Mouse (Mus musculus): ENCODE measurements at regions not wholly inside any gene's neighbourhood (a gene's known extent, or its start where the extent isn't known, plus 50 kb on each side); places are given as distances from the start of the nearest gene placed in this dataset.
A peak's percentile ranks its signal among the peaks of the same experiment; 100 is the strongest.

DNA sequence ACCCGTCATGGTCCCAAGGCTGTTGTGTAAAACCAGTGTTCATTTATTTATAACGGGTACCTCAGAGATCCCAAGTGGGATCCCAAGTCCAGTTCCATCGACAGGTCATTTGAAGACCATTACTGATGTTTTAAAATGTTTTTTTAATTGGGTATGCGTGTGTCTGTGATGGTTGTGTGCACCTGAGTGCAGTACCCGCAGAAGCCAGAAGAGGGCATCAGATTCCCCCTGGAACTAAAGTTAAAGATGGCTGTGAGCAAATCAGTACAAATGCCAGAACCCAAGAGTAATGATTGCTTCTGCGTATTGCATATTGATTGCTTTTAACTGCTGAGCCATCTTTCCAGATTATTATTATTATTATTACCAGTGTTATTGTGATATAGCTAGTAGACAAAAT is 169.7 kb upstream of the Srrm4 start:
- DNase-seq = no peak

DNA sequence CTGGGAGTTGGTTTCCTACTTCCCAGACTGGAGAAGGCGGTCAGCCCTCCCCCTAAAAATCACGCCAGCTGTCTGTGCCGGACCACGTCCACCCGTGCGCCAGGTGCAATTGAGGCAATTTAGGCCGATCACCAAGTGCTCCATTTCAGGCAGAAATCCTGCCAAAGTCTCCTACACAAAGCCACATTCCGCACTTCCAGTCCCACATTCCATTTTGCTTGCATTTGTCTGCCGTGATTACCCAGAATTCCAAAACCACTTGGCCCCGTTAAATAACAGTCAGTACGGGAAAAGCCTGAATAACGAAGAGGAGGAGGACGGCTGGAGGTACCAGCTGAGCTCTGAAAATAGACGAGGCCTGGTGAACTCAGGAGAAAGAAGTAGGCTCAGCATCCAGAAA is 167.1 kb upstream of the Srrm4 start:
- no peak for DNase-seq

DNA sequence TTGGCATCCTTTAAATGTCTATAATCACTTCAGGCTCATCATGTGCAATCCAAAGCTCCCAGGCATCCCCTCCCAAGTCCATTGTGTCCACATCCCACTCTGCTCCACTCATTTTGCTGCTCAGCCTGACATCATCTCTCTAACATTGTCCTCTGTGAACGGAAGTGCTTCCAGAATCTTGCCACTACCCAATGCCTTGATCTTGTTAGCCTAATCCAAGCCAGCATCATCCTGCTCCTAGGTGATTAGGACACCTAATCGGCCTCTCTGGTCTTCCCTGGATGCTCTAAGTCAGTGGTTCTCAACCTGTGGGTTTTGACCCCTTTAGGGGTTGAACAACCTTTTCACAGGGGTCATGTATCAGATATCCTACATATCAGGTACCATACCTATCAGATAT is 161.3 kb upstream of the Srrm4 start:
- DNase-seq = no peak

DNA sequence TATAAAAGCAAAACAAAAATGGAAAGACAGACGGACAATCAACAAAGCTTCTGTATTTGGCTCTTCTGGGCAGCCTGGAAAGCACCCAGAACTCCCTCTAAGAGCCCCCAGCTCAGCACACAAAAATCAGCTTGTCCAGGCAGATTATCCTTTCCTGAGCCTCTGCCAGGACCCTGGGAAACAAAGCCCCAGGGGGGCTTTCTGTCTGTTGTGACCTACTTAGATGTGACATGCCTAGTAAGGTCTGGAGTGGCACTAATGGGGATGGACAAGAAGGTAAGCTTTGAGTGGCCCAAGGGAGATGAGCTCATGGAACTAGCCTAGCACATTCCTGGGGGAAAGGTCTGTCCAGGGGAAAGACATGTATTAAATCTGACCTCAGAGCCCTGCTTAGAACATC is 160.5 kb upstream of the Srrm4 start:
- peak; percentile 4 for DNase-seq

DNA sequence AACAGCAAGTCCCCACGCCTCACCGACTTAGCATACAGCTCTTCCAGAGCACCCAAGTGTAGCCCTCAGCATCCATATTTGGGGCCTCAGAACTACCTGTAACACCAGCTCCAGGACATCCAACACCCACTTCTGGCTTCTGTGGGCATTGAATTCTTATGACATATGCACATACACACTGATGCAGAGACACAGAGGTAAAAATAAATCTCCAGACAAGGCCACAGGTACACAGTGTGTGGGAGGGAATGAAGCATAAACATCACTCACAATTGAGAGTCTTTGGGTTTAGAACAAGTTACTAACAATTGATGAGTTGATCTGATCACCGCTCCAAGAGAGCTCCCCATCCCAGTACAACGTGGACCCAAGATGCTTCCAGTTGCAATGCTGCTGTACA is 154.2 kb upstream of the Srrm4 start:
- DNase-seq = no peak

DNA sequence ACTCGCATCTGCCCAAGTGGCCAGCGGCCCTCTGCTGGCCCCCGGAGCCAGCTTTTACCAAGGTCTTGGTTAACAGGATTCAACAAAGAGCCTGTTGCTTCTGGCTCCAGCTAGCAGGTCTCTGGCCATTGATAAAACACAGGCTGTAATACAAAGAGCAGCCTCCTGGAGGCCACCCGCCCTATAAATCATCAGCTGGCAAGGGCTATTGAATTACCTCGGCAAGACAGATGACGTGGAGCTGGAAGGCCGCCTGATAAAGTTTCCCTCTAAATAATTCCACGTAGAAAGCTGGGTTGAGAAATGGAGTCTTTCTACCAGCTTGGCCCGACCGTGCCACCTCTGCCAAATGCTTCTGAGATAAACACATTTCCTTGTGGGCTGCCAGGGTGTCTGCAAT is 152.8 kb upstream of the Srrm4 start:
- no peak for DNase-seq

DNA sequence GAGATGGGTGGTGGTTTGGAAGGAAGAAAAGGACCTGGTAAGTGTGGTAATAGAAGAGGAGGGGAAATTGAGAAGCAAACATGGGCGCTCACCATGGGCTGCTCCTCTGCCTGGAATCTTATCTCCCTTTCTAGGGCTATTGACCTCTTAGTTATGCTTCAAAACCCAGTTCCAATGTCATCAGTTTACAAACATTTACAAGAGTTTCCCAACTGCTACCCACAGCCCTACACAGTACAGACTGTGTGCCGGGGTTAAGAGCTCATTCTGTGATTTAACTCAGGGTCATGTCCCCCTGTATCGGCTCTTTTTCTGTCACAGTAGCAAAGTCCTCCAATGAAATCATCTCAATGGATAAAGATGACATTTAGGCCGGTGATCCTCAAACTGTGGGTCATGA is 144.0 kb upstream of the Srrm4 start:
- DNase-seq = no peak

DNA sequence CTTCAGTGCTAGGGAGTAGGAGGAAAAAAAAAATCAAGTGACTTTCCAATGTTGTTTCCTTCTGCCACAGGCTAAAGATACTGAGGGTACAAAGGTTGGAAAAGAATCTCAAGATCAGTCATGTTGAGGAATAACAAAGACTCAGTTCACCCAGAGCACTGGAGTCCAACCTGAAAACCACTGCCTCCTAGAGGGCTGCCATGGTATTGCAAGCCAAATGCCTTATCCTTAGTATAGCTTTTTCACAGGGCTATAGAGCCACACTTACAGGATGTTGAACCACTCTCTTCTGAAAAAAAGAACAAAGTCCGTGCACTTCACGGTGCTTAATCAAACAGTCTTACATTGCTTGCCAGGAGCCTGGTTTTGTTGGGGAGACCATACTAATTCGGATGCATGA is 139.9 kb upstream of the Srrm4 start:
- no peak for DNase-seq

DNA sequence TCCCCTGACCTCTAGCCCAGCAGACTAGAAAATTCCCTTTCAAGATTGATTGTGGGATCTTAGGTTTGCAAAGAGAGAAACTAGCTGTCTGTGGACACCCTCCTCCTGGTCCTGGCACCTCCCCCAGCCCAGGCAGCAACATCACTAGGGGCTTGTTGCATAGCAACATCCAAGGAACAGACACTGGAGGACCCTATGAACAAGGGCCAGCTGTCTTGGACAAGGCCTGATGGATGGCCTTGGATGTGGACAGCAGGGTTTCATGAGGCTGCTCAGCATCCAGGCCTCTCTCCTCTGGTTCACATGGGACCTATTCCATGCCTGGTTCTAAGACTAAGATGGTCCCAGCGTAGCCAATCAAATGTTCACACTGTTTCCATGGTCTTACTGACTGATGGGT is 127.6 kb upstream of the Srrm4 start:
- DNase-seq = no peak

DNA sequence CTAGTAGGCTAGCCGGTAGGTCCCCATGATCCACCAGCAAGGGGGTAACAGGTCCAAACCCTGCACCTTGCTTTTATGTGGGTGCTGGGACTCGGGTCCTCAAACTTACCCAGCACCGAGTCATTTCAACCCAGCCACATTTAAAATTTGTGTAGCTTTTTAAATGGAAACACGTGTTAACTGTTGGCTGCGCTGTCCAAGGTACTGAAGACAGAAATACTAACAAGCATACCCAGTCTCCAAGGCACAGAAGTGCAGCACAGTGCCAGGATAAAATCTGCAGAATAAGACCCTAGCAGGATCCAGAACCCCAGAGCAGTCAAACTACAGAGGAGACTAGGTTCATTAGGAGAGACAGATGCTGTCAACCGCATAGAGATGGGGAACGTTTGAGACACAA is 122.6 kb upstream of the Srrm4 start:
- no peak for DNase-seq

DNA sequence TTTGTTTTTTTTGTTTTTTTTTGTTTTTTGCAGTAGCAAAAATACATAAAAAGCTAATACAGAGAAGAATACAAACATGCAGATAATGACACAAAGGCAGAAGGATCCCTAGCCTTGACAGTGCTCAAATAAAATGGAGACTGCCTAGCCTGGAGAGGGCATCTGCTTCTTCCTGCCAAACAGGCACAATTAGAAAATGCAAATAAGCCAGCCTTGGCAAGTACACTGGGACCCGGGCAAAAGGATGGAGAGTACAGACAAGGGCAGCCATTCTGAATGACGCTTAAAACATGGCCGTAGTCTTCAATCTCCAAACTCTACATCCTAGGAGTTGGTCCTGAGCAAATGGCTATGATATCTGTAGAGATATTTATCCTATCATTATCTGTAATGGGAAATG is 120.4 kb upstream of the Srrm4 start:
- no peak for DNase-seq

DNA sequence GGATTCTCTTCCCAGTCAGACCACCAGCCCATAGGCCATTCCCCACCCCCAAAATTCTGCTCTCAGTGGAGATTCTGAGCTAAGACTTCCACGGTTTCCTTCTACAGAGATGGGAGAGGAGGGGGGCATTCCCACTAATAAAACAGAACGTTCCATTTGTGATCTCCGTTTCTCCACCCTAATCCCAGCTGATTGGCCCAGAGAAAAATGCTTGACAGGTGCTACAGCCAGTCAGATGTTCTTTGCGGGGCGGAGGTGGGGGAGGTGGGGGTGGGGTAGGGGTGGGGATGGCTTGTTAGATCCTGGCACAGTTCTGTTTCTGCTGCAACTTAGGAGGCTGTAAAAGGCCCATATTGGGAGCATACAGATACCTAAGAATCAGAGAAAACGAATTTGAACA is 116.9 kb upstream of the Srrm4 start:
- no peak for DNase-seq

DNA sequence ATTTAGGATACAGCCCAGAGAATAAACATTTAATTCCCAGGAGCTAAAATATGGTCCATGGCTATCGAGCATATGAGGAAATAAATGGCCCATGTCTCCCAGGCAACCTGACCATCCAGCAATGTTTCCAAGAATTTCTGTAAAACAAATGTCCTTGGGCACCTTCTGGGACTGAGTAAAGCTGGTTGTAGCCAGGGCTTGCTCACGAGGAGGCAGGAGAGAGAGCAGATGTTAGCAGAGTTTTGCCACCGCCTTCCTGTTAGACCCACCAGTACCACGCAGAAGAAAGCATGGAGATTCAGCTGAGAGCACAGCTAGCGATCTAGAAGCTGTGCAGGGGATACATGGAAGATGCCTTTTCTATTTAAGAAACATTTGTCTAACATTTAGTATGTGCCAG is 70.8 kb upstream of the Srrm4 start:
- DNase-seq = no peak

DNA sequence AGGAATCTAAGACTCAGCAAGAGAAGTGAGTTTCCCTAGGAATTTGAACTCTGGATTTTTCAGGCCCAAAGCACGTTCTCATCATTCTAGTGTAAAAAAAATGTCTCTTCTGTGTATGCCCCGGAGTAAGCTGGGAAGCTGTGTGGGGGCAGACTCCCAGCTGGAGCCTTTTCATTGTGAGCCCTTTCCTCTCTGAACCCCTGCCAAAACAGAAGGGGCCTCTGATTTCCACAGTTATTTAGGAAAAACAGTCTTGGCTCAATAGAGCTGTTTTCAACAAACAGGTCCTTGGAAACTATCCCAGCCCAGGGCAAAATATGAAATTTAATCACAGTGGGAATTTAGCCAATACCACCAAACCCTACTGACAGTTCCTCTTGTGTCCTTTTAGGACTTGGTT is 70.2 kb upstream of the Srrm4 start:
- DNase-seq = no peak

DNA sequence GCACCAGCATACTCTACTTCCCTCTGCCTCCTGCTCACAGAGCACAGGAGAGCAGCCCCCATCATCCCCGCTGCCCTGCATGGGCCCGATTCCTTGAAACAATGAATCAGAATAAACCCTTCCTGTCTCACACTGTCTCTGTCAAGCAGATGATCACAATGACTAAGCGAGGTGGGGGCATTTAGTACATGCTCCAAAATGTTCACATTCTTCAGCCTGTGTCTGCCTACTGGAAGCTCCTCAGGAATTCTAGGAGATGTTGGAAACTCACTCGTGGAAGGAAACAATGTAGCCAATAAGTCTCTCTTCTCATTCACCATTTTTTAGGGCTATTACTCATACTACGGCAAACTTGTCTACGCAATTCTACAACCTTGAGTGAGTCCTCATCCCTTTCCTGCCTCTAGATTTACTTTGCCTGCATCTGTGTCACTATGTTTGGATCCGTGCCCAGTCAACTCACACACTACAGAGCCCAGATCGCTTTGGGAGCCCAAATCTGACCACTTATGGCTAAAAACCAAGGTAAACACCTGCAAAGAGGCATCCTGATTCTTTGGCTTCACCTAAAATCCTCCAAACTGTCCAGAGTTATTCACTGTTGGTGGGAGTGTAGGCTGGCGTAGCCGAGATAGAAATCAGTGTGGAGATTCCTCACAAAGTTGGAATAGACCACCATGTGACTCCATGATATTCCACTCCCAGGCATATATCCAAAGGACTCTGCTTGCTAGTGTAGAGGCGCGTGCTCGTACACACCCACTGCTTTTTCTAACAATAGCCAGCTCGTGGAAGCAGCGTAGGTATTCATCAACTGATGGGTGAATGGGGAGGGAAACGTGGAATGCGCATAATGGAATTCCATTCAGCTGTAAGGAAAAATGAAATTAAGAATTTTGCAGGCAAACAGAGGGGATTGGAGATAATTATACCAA is 63.1 kb upstream of the Srrm4 start:
- DNase-seq = no peak

Data from cerebellum, adult 11 months (tissue).